Mouse (Mus musculus): ENCODE results near the gene Trim58. TPM values are rescaled to one million over a fixed set of nuclear protein-coding genes. Genes with fewer than 3 reads are reported as not detected.

Trim58 gene
- polyA plus RNA-seq, 1 experiment = not detected

- DNase-seq (ENCODE audit: low read depth) = no peak
Observed at GRCm38 (mm10) chr11:58643350-58643749, 3.1 kb downstream of the Trim58 start.

DNA sequence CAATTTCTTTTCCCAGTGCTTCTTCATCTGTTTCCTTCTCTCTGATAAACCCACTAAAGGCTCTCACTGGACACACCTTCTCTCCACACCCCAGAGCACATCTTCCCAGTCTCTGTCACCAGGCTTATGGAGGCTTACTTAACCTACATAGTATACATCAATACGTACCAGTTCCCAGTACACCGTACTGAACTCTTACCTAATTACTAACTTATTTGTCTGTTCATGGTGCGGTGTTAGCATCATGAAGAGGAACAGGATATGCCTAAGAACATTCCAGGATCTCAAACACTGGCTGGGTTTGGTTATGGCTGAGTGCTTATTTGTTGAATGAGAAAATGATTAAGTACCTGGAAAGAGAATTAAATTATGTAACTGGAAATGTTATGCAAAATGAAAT is 14.9 kb downstream of the Trim58 start:
- no peak for DNase-seq (ENCODE audit: low read depth)

DNA sequence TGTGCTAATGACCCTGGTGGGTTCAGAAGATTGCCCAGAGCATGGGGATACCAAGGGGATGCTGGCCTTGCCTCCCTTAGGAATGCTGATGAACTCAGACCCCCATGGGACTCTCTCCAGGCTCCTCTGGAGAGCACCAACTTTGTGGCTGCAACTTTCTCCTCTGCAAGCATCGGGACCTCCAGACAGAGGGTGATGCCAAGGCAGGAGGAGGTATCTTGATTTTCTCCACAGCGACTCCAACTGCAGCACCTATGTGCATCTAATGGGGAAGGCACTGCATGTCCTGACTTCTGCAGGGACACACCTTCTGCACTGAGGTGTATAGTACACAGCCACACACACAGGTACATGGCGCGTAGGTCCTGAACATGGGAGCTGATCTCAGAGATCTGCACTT is 18.3 kb downstream of the Trim58 start, which contains the start of gene Olfr322:
Gene Olfr322, plus strand, starts transcription at position 187 of the 400 bp plus-strand sequence.
- DNase-seq (ENCODE audit: low read depth) = no peak

DNA sequence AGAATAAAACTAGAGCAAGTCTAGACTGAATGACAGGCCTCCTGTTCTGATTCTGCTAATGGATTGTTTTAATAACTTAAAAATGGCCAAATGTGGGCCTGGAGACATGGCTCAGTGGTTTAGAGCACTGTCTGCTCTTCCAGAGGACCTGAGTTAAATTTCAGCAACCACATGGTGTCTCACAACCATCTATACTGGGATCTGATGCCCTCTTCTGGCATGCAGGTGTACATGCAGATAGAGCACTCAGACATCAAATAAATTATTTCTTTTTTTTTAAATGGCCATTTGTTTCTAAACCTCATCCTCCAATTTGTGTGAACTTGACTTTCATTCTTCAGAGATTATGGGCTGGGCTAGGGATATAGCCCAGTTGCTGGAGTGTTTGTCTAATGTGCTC is 29.0 kb downstream of the Trim58 start:
- no peak for DNase-seq (ENCODE audit: low read depth)

DNA sequence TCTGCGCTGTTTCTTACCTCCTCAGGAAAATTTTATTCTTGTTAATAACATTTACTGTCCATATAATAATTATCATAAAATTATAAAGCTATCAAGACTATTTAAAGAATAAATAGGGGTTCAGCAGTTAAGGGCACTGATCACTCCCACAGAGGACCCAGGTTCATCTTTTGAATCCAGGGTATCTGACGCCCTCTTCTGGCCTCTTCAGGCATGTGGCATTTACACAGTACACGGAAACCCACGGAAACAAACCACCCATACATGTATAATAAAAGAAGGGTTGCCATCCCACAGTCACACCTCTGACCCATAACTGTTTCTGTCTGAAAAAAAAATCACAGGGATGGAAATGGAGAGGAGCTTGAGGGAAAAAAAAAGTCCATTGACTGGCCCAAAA is 31.6 kb downstream of the Trim58 start:
- DNase-seq (ENCODE audit: low read depth) = no peak

DNA sequence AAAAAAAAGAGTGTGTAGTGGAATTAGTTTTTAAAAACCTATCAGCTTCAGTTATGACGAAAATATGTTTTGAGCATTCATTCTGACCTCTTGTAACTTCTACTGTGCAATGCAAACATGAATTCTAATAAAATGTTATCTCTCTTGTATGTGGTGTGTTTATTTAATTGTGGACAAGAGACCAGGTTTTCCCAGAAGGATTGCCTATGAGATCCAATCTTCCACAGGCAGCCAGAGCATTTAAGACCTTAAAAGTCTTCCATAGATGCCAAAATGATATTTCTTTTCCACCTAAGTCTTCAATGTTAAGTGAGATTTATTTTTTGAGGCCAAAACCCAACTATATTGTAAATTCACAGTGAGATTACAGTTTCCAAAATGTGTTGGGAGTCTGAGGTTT is 40.5 kb downstream of the Trim58 start, which contains the start of gene Olfr320:
Gene Olfr320, plus strand, starts transcription at position 301 of the 400 bp plus-strand sequence.
- no peak for DNase-seq (ENCODE audit: low read depth)

DNA sequence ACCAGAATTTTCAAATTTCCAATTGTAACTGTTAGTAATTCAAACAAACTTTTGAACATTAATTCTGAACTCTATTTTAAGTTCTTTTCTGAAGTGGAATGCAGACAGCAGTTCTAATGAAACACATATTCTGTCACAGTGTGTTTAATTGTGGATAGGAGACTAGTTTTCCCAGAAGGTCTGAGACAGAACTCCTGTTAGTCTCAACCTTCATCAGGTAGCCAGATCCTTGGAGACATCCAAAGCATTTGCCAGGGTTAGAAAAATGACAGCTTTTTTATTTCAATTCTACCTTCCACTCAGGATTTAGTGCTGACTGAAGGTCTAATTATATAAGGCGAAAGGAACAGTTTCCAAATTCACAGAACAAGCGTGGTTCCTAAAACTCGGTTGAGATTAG is 58.6 kb downstream of the Trim58 start, which contains the start of gene Olfr319:
Gene Olfr319, plus strand, starts transcription at position 301 of the 400 bp plus-strand sequence.
- no peak for DNase-seq (ENCODE audit: low read depth)

Other genes starting within 250 kb of the Trim58 start
- 0.32 and 0.60 TPM in 2 replicates for gene 1810065E05Rik, start 219.4 kb upstream of the Trim58 start, polyA plus RNA-seq (2012; rRNA removed)
- not detected in 2 replicates for gene Gm12253, start 207.9 kb upstream of the Trim58 start, polyA plus RNA-seq (2012; rRNA removed)
- 0.26 and 0.39 TPM in 2 replicates for gene Lypd9, start 187.5 kb upstream of the Trim58 start, polyA plus RNA-seq (2012; rRNA removed)
- gene Olfr30, start 178.2 kb upstream of the Trim58 start, polyA plus RNA-seq (2012; rRNA removed) = 0.14 and 0.30 TPM in 2 replicates
- gene Olfr332, start 147.9 kb upstream of the Trim58 start, polyA plus RNA-seq (2012; rRNA removed) = 0.08 and 0.13 TPM in 2 replicates
- gene Olfr331, start 137.9 kb upstream of the Trim58 start, polyA plus RNA-seq (2012; rRNA removed) = not detected in 2 replicates
- not detected in 2 replicates for gene Olfr330, start 105.6 kb upstream of the Trim58 start, polyA plus RNA-seq (2012; rRNA removed)
- gene Olfr329-ps, start 94.0 kb upstream of the Trim58 start, polyA plus RNA-seq (2012; rRNA removed) = not detected in 2 replicates
- not detected in 2 replicates for gene Olfr328, start 84.8 kb upstream of the Trim58 start, polyA plus RNA-seq (2012; rRNA removed)
- gene Olfr224, start 69.9 kb upstream of the Trim58 start, polyA plus RNA-seq (2012; rRNA removed) = not detected in 2 replicates
- not detected in 2 replicates for gene Olfr325, start 62.7 kb upstream of the Trim58 start, polyA plus RNA-seq (2012; rRNA removed)
- gene Olfr324, start 45.4 kb upstream of the Trim58 start, polyA plus RNA-seq (2012; rRNA removed) = not detected in 2 replicates
- 0.29 TPM in 1 of 2 replicates, not detected in the other for gene 2210407C18Rik, start 24.4 kb upstream of the Trim58 start, polyA plus RNA-seq (2012; rRNA removed)
- gene Olfr323, start 10.0 kb upstream of the Trim58 start, polyA plus RNA-seq (2012; rRNA removed) = not detected in 2 replicates
- gene Olfr322, start 18.3 kb downstream of the Trim58 start, polyA plus RNA-seq (2012; rRNA removed) = not detected in 2 replicates
- gene Olfr320, start 40.6 kb downstream of the Trim58 start, polyA plus RNA-seq (2012; rRNA removed) = not detected in 2 replicates
- gene Olfr319, start 58.7 kb downstream of the Trim58 start, polyA plus RNA-seq (2012; rRNA removed) = 0.06 TPM in 1 of 2 replicates, not detected in the other
- not detected in 2 replicates for gene Olfr318, start 83.5 kb downstream of the Trim58 start, polyA plus RNA-seq (2012; rRNA removed)
- gene Olfr317, start 98.7 kb downstream of the Trim58 start, polyA plus RNA-seq (2012; rRNA removed) = not detected in 2 replicates
- not detected in 2 replicates for gene Olfr316, start 112.3 kb downstream of the Trim58 start, polyA plus RNA-seq (2012; rRNA removed)
- gene Olfr315, start 132.7 kb downstream of the Trim58 start, polyA plus RNA-seq (2012; rRNA removed) = not detected in 2 replicates
- not detected in 2 replicates for gene Olfr314, start 142.5 kb downstream of the Trim58 start, polyA plus RNA-seq (2012; rRNA removed)
- 3.3 and 4.8 TPM in 2 replicates for gene Fam183b, start 161.5 kb downstream of the Trim58 start, polyA plus RNA-seq (2012; rRNA removed)
- gene Olfr313, start 174.5 kb downstream of the Trim58 start, polyA plus RNA-seq (2012; rRNA removed) = not detected in 2 replicates
- gene Olfr312, start 188.8 kb downstream of the Trim58 start, polyA plus RNA-seq (2012; rRNA removed) = not detected in 2 replicates
- not detected in 2 replicates for gene Olfr311, start 198.8 kb downstream of the Trim58 start, polyA plus RNA-seq (2012; rRNA removed)
- gene Gm12258, start 206.7 kb downstream of the Trim58 start, polyA plus RNA-seq (2012; rRNA removed) = 4.6 and 6.2 TPM in 2 replicates
- 7.6 and 9.1 TPM in 2 replicates for gene 2810021J22Rik, start 226.8 kb downstream of the Trim58 start, polyA plus RNA-seq (2012; rRNA removed)

Measured in gonadal fat pad, adult 2 months (tissue).